Mouse (Mus musculus) right cerebral cortex, postnatal 10 days (tissue): ENCODE measurements at regions not wholly inside any gene's neighbourhood (a gene's known extent, or its start where the extent isn't known, plus 50 kb on each side); places are given as distances from the start of the nearest gene placed in this dataset.
A peak's percentile ranks its signal among the peaks of the same experiment; 100 is the strongest.
"Not testable (repeated sequence)": the region's sequence is repeated elsewhere in the genome, so short reads cannot be mapped to it uniquely, and the experiment has no call there.

Source experiments
- DNase-seq, 2 experiments: peaks; one replicate each; pipeline ENCODE4 v3.0.0; 2021; ENCODE audit warnings: low spot score in 2 of 2

DNA sequence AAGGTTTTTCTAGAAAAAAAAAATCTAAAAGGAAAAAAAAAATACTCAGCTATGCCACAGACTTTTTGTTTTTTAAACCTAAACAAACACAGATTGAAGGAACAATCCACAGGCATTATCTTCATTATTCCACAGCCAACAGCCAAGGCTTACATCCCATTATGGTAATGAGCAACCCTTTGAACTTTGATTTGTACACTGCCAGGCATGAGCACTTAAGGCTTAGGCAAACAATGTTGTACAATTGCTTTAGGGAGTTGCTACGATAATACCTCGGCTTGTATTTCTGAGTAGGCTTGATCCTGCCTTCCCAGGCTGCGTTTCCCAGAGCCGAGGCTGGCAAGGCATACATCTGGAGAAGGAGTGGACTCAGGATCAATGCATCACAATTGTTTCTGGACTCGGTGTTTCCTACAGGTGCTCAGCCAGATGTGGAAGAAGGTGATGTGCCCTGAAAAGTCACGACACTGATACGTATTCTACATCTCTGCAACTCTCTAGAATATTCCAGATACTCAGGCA, 409.0 kb upstream of the Igfbp7 start:
- no peak for DNase-seq

DNA sequence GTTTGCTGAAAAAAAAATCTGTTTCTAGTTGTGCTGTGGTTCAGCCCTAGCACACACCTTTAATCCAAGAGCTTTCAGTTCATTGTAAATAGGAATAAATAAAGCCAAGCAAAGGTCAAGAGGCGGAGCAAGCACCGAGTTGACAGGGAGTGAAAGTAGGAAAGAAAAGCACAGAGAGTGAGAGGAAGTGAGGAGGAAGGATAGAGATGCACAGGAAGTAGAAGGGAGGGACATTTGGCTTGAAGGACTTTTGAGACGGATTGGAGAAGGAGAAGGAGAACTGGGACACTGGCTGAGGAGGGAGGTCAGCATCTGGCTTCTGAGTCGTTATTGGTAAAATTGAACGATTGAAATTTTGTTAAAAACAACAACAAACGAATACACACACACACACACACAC, 402.0 kb upstream of the Igfbp7 start:
- DNase-seq, result no peak

GRCm38 (mm10) chr5:77807726-77808125, 399.9 kb upstream of the Igfbp7 start:
- DNase-seq, result peak; percentile 83 to 86

GRCm38 (mm10) chr5:77806334-77807157, 398.7 kb upstream of the Igfbp7 start:
- DNase-seq, result no peak

DNA sequence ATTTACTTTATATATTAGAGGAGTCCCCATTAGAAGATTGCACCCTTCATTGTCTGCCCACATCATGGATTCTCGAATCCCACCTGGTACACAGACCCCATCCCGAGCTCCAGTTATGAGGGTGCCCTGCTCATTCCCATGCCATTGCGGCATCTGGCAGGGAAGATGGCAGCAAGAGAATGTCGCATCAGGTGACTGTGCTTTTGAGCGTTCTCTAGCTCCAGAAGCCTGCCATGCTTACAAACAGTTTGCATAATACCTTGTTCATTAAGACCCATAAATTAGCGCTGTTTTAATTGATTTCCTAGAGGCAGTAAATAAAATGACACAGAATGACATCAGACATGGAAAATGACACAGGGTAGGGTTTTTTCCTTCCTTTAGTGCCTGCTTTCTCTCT, 398.0 kb upstream of the Igfbp7 start:
- no peak for DNase-seq

GRCm38 (mm10) chr5:77805303-77805702, 397.5 kb upstream of the Igfbp7 start:
- DNase-seq, result no peak

GRCm38 (mm10) chr5:77804113-77804512, 396.3 kb upstream of the Igfbp7 start:
- DNase-seq, result no peak

DNA sequence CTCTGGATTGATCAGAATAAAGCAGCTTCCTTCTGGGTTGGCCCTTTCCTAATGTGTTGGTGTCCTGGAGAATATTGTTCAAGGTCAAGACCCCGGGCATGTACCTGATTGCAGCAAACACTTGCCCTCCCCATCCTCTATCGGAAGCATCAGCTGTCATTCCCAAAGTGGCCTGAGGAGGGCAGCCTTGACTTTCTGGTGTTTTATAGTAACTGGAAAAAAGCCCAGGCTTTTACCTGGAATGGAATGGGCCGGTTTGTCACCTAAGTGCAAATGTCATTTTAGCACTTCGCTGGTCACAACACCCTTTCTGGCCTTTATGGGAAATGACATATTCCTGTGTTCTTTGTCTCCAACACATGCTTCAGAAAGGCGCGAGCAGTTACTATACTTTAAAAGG, 395.7 kb upstream of the Igfbp7 start:
- peak; percentile 59 to 82 for DNase-seq

GRCm38 (mm10) chr5:77796960-77797359, 389.1 kb upstream of the Igfbp7 start:
- no peak for DNase-seq

DNA sequence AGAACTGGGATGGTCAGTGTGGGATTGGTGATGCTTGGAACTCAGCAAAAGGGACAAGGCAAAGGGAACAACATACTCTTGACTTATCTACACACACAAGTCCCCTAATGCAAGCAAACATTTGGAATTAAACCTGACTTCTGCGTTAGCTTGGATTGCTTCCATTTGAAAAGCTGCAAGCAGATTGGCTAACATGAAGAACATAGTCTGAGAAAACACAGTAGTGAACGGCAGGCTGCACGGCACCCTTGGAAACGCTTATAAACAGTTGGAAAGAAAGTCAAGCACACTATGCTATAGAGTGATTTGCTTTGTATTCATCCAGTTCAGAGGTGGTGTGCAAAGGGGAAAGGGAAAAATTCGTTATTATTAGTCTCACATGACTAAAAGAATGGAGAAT, 387.9 kb upstream of the Igfbp7 start:
- no peak for DNase-seq

DNA sequence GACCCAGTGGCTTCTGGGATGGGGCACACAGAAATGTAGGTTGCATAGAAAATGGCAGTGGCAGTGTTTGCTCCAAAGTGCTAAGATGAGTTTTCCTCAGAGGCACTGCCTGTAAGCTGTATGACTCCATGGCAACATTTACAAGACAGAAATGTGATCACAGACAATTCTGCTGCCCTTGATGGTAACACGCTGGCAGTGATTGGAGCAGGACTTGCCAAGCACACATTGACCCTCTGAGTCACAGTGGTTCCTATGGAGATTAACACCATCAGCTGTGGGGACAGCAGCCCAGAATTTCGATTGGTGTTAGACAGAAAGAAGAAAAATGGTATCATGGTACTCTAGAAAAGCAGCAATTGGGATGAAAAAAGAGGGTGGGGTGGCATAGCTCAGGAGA, 376.1 kb upstream of the Igfbp7 start:
- no peak for DNase-seq

DNA sequence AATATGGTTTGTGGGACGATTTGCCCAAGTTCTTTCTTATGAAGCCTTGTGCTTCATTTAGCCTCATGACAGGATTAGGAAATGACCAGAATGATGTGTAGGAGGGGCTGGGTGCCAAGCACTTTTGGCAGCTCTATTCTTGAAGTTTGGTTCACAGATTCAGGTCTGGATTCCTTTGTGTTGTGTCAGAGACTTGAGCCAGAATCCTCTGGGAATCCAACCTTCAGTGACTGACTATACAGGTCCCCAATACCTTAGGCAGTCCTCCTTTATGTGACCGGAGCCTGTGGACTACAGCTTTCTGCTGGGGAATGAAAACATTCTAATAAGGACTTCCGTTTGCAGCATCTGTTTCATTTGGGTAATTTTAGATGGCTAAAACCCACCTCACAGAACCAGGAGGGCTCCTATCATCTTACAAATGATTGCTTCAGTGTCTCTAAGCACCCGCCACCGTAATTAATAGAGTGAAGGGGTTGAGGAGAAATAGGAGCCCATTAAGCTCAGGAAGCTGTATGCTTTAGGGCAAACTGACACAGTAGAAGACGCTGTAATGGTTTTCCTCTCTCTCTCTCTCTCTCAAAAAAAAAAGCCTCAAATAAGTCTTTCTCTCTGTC, 354.7 kb upstream of the Igfbp7 start:
- DNase-seq, result no peak

DNA sequence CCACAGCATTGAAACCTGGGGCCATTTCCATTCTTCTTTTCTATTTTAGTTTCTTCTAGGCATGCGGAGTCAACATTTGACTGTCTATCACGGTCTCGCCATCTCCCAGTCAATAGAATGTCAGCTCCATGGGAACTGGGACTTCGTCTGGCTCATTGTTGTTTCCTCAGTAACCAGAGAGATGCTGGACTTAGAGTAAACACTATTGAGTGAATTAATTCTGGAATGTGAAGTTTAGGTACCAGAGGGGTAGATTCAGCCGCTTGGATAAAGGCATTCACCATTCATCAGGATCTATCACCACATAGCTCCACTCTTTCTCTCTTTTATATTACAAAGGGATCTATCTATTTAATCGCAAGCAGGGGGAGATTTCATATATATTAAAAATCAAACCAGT, 354.2 kb upstream of the Igfbp7 start:
- DNase-seq, result no peak

DNA sequence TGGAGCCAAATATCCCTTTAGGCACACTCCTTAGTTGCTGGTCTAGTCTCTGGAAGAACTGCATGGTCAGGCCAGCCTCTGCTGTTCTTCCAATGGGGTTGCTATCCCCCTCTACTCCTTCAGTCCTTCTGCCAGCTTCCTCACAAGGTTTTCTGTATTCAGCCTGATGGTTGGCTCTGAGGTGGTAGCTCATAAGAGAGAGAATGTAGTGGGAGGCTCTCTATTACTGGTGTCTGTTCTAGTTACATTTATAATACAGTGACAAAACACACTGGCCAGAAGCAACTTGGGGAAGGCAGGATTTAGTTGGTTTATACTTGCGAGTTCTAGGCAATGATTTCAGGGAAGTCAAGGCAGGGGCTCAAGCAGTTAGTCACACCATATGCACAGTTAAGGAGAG, 341.1 kb upstream of the Igfbp7 start:
- no peak for DNase-seq

DNA sequence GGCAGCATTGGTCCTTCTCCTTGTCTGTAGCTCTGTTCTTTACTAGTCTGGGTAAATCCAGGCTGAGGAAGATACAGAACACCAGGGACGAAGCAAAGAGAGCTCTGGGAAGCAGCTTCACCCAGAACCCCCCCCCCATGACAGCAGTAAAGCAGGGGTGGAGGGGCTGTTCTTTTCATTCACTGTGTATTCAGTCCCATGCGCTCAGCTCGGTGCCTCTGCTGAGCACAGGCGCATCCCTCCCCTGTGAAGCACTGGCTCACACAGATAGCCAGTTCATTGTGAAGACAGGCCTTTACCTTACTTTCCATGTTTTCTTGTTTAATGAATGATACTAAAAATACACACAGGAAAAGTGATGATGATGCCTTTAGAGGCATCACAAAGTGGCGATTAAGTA, 338.8 kb upstream of the Igfbp7 start:
- DNase-seq, result no peak

- peak in 1 of 2 experiments; percentile 18 for DNase-seq
Observed at GRCm38 (mm10) chr5:77743467-77743866, 335.6 kb upstream of the Igfbp7 start.

DNA sequence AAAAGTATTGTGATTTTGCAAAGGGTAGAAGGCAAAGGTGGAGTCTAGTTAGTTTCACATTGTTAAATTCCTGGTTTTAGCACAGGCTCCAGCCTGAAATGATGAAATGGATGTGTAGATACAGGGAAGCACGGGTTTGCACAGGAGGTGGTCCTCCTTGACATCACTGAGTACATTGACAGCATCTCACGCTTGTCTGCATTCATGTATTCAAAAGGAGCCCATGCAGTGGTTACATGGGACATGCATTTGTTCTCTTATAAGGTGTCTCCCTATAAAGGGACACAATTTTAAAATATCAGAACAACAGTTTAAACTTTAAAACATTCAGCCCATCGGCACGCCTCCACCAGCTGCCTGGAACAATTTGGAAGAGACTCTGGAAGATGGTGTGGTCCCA, 322.4 kb upstream of the Igfbp7 start:
- not testable (repeated sequence) for DNase-seq

- DNase-seq, result no peak
Observed at GRCm38 (mm10) chr5:77681592-77681991, 273.8 kb upstream of the Igfbp7 start.

DNA sequence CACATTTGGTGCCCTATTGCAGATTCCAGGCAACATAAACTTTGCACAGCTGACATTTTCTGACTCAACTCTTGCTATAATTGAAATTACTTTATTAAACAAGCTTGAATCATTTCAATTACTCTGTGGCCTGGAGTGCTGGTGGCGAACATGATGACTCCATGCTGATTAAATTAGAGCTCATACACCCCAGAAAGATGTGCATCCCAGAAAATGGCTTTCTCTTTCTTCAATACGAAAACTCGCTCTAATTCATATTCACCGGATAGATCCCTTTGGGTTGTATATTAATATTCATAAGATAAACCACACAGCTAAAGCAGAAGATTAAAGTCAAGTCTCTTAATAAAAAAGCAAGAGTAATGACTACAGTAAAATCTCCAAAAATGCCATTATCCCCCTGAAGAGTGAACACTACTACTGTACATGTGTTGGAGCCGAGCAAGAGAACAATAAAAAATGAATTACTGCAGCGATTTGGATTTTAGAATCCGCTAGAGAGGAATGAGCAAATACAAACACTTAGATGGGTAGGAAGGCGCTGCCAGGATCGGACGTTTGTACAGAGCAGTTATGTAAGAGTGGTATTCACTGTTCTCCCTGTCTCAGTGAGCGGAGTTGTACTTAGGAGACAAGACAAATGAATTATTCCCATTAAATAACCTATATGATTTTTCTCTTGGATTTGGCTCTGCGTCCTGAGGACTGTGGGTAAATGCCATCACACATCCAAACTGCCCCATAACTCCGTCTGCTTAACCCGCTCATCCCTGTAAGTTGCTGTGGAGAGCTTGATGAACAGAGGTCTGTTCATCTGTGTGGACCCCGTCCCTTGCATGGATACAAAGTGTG, 264.5 kb upstream of the Igfbp7 start:
- no peak for DNase-seq

GRCm38 (mm10) chr5:77663096-77663495, 255.3 kb upstream of the Igfbp7 start:
- no peak for DNase-seq

GRCm38 (mm10) chr5:77659016-77659415, 251.2 kb upstream of the Igfbp7 start:
- no peak for DNase-seq

DNA sequence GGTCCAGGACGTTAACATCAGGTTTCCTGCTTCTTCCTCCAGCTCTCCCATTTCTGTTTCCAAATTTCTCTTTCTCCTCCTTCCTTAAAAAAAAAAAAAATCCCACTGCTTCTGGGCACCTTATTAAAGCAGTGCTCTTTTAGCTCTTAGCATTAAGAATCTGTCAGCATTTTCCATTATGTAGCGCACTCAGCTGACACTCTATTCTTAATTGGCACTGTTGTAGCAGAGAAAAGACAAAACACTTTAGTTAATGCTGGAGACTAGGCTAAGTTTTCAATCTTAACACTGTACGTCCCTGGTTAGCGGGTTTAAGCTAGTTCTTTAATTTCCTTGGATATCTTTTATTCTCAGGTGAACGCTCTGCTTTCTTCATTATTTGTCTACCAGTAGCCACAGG, 236.8 kb upstream of the Igfbp7 start:
- no peak for DNase-seq
